In genomic region chr3:32397461-32398174, GRCm38 (mm10) we compare ENCODE assay signal across 8 mouse cellular contexts. TPM values are rescaled to one million over a fixed set of nuclear protein-coding genes. Genes with fewer than 3 reads are reported as not detected.
A peak's percentile ranks its signal among the peaks of the same experiment; 100 is the strongest.
DNase-seq lines count a peak whose midpoint lies in the region; ATAC-seq and TF ChIP-seq lines count a peak whose summit lies in the region.

Gene Pik3ca, plus strand, starts transcription at chr3:32397671.

- peak within 1 kb of the TSS; percentile 72 for H3K4me3 ChIP-seq in forebrain, embryonic 16.5 days (replicated peaks; ENCODE audit: low read length)
- peak within 1 kb of the TSS; percentile 84 for H3K4me3 ChIP-seq in lung, postnatal 0 days (ENCODE audit: low read depth, low read length)

- under 1% methylated on average over 47 of the region's 65 CpGs for WGBS in forebrain, embryonic 16.5 days
- under 1% methylated on average over 40 of the region's 65 CpGs for WGBS in lung, postnatal 0 days

- no peaks in the 10 kb centered on the region for H3K36me3 ChIP-seq in forebrain, embryonic 16.5 days (ENCODE audit: control insufficient read depth, insufficient read depth)
- no peaks in the 10 kb centered on the region for H3K36me3 ChIP-seq in lung, postnatal 0 days (ENCODE audit: insufficient read depth, low read length)

- H3K27me3 ChIP-seq in forebrain, embryonic 16.5 days (replicated peaks; ENCODE audit: control insufficient read depth, insufficient read depth, low read length) = no peaks in the 10 kb centered on the region
- H3K27me3 ChIP-seq in lung, postnatal 0 days (replicated peaks; ENCODE audit: insufficient read depth, low read length) = no peaks in the 10 kb centered on the region

- TF ChIP-seq EP300 in lung, postnatal 0 days (IDR thresholded peaks at IDR 0.05) = no peak

- intact Hi-C loops in heart, postnatal 25 days (cut with DNase I) = loop anchor here (2.0 to 5.0 kb wide), 4 partner anchors 31 to 115 kb away; partner anchors contain the start of genes Zfp639 and Zmat3

- H3K27ac ChIP-seq in forebrain, embryonic 16.5 days (ENCODE audit: low read length) = peak within 1 kb of the TSS; percentile 98
- H3K27ac ChIP-seq in lung, postnatal 0 days (ENCODE audit: low read length) = peak within 1 kb of the TSS; percentile 99

- ATAC-seq in forebrain, embryonic 16.5 days = peak; percentile 52
- ATAC-seq in lung, postnatal 0 days = peak; percentile 48

- peak within 1 kb of the TSS; percentile 61 for H3K4me2 ChIP-seq in forebrain, embryonic 16.5 days (ENCODE audit: low read length)
- peak within 1 kb of the TSS; percentile 73 for H3K4me2 ChIP-seq in lung, postnatal 0 days (replicated peaks; ENCODE audit: low read depth, low read length)

- H3K9ac ChIP-seq in forebrain, embryonic 16.5 days (replicated peaks; ENCODE audit: low read depth, low read length) = peak within 1 kb of the TSS; percentile 81
- H3K9ac ChIP-seq in lung, postnatal 0 days (replicated peaks; ENCODE audit: low read depth) = peak within 1 kb of the TSS; percentile 94

- no peaks in the 10 kb centered on the region for H3K9me3 ChIP-seq in forebrain, embryonic 16.5 days (ENCODE audit: control insufficient read depth, low read length)
- no peaks in the 10 kb centered on the region for H3K9me3 ChIP-seq in lung, postnatal 0 days (ENCODE audit: low read length)

- peak; percentile 63 for DNase-seq in NIH3T3 (ENCODE audit: low read depth)
- DNase-seq in cerebellum, adult 18-20 months = peak; percentile 54 to 71
- DNase-seq in heart, postnatal 25 days (ENCODE audit: low spot score) = peak; percentile 30
- DNase-seq in layer of hippocampus, adult 8-10 months (ENCODE audit: low spot score in 2 of 2) = peak in 1 of 2 experiments; percentile 43
- DNase-seq in lung, postnatal 0 days (ENCODE audit: low spot score) = peak; percentile 64
- DNase-seq in ovary, postnatal 36 days (ENCODE audit: low spot score) = peak; percentile 65
- peak; percentile 79 for DNase-seq in thymus, postnatal 4 days

- H3K4me1 ChIP-seq in forebrain, embryonic 16.5 days (replicated peaks; ENCODE audit: control insufficient read depth, insufficient read depth, low read length) = peaks cover 25% of the 10 kb centered on the region
- H3K4me1 ChIP-seq in lung, postnatal 0 days (ENCODE audit: insufficient read depth, low read depth, low read length) = peaks cover 17% of the 10 kb centered on the region; the same call in 1 of the 2 replicates

- TF ChIP-seq CTCF in lung, postnatal 0 days (IDR thresholded peaks at IDR 0.05) = no peak

RNA-seq across cellular contexts. Expression of gene Pik3ca, which starts in this region (rescaled TPM):
- polyA plus RNA-seq in forebrain, embryonic 16.5 days (2015; fragmentation: Nextera tagmentation; extraction: Ambion mirVana) = 14.1 and 16.0 TPM in 2 replicates
- total RNA-seq in heart, postnatal 25 days (2021) = 10 to 100 TPM; 45.8 to 54.2 TPM
- 10 to 100 TPM; 38.7 to 55.6 (median 43.9) TPM for total RNA-seq in layer of hippocampus, adult 8-10 months (2022)
- polyA plus RNA-seq in lung, postnatal 0 days (2015; fragmentation: Nextera tagmentation; extraction: Ambion mirVana) = 13.4 and 16.0 TPM in 2 replicates
